Mouse (Mus musculus): ENCODE data around the gene Csmd2. TPM values are rescaled to one million over a fixed set of nuclear protein-coding genes. Genes with fewer than 3 reads are reported as not detected.
A peak's percentile ranks its signal among the peaks of the same experiment; 100 is the strongest.

The Csmd2 gene
- polyA plus RNA-seq, 1 experiment from 2014 or later, result 1.9 TPM

GRCm38 (mm10) chr4:128275586-128275985 is 287.9 kb downstream of the Csmd2 start:
- no peaks in the 10 kb centered on the region for H3K27me3 ChIP-seq (ENCODE audit: control insufficient read depth, insufficient read depth, low read length)
- H3K9me3 ChIP-seq (ENCODE audit: control insufficient read depth, low read length), result no peaks in the 10 kb centered on the region
- no peak overlapping the region for H3K4me2 ChIP-seq (replicated peaks; ENCODE audit: low read depth, low read length)
- H3K4me1 ChIP-seq (replicated peaks; ENCODE audit: control insufficient read depth, insufficient read depth, low read length), result no peaks in the 10 kb centered on the region
- DNase-seq (ENCODE audit: low spot score) (no peak), ATAC-seq (ENCODE audit: low FRiP score) (no peak)
- H3K4me3 ChIP-seq (ENCODE audit: low read depth, low read length), result no peak overlapping the region
- WGBS, result 75% methylated on average over 6 of the region's 6 CpGs
- H3K9ac ChIP-seq (ENCODE audit: low read depth, low read length), result no peak overlapping the region
- H3K27ac ChIP-seq (ENCODE audit: low read depth, low read length), result no peak overlapping the region
- H3K36me3 ChIP-seq (ENCODE audit: control insufficient read depth, insufficient read depth, low read length), result no peaks in the 10 kb centered on the region

DNA sequence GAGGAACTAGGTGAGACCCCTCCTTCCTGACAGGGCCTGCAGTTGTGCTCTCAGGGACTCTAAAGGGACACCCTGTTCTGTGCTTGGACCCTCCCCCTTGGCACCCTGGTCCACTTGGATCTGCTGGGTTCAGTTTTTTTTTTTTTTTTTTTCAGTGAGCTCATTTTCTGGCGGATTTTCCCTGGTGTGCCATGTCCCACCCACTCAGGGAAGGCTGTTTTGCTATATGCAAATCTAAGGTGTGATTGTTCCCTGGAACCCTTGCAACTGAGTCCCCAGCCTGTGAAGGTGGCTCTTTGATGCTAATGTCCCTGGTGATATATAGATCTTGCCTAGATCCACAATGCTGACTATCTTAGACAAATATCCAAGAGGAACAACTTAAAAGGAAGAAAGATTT is 297.4 kb downstream of the Csmd2 start:
- DNase-seq (ENCODE audit: low spot score) (no peak), ATAC-seq (ENCODE audit: low FRiP score) (no peak)
- Histone ChIP-seq H3K4me2 (replicated peaks; ENCODE audit: low read depth, low read length) (no peak overlapping the region), H3K27me3 (ENCODE audit: control insufficient read depth, insufficient read depth, low read length) (no peaks in the 10 kb centered on the region), H3K36me3 (ENCODE audit: control insufficient read depth, insufficient read depth, low read length) (no peaks in the 10 kb centered on the region), H3K27ac (ENCODE audit: low read depth, low read length) (no peak overlapping the region), H3K4me3 (ENCODE audit: low read depth, low read length) (no peak overlapping the region), H3K4me1 (replicated peaks; ENCODE audit: control insufficient read depth, insufficient read depth, low read length) (no peaks in the 10 kb centered on the region), H3K9ac (ENCODE audit: low read depth, low read length) (no peak overlapping the region), H3K9me3 (ENCODE audit: control insufficient read depth, low read length) (no peaks in the 10 kb centered on the region)
- 100% methylated on average over 1 of the region's 1 CpGs for WGBS

- Histone ChIP-seq H3K27ac (ENCODE audit: low read depth, low read length) (no peak overlapping the region), H3K9me3 (ENCODE audit: control insufficient read depth, low read length) (no peaks in the 10 kb centered on the region), H3K4me3 (ENCODE audit: low read depth, low read length) (no peak overlapping the region), H3K9ac (ENCODE audit: low read depth, low read length) (no peak overlapping the region), H3K27me3 (ENCODE audit: control insufficient read depth, insufficient read depth, low read length) (no peaks in the 10 kb centered on the region), H3K4me2 (replicated peaks; ENCODE audit: low read depth, low read length) (no peak overlapping the region), H3K36me3 (ENCODE audit: control insufficient read depth, insufficient read depth, low read length) (no peaks in the 10 kb centered on the region), H3K4me1 (replicated peaks; ENCODE audit: control insufficient read depth, insufficient read depth, low read length) (no peaks in the 10 kb centered on the region)
- ATAC-seq (ENCODE audit: low FRiP score) (no peak), DNase-seq (ENCODE audit: low spot score) (no peak)
- WGBS, result 73% methylated on average over 7 of the region's 7 CpGs
Measured at GRCm38 (mm10) chr4:128288095-128288494, 300.4 kb downstream of the Csmd2 start.

DNA sequence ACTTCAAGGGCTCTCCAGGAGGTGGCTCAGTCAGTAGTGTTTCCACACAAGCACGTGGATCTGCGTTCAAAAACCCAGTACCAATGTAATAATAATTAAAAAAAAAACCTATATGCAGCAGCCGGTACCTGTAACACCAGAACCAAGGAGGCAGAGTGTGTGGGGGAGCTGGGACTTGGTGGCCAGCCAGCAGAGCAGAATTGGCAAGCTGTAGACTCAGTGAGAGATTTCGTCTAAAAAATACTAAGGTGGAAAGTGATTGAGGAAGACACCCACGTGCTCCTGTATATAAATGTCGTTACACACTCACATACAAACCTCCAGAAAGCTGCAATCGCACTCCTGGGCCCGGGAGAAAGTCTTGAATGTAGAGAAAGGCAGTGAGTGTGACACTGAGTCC is 316.4 kb downstream of the Csmd2 start:
- Histone ChIP-seq H3K4me3 (ENCODE audit: low read depth, low read length) (no peak overlapping the region), H3K9me3 (ENCODE audit: control insufficient read depth, low read length) (no peaks in the 10 kb centered on the region), H3K9ac (ENCODE audit: low read depth, low read length) (no peak overlapping the region), H3K27me3 (ENCODE audit: control insufficient read depth, insufficient read depth, low read length) (no peaks in the 10 kb centered on the region), H3K4me2 (replicated peaks; ENCODE audit: low read depth, low read length) (no peak overlapping the region), H3K27ac (ENCODE audit: low read depth, low read length) (no peak overlapping the region), H3K36me3 (ENCODE audit: control insufficient read depth, insufficient read depth, low read length) (no peaks in the 10 kb centered on the region), H3K4me1 (replicated peaks; ENCODE audit: control insufficient read depth, insufficient read depth, low read length) (no peaks in the 10 kb centered on the region)
- ATAC-seq (ENCODE audit: low FRiP score), result no peak
- DNase-seq (ENCODE audit: low spot score), result no peak
- WGBS, result 82% methylated on average over 8 of the region's 8 CpGs

DNA sequence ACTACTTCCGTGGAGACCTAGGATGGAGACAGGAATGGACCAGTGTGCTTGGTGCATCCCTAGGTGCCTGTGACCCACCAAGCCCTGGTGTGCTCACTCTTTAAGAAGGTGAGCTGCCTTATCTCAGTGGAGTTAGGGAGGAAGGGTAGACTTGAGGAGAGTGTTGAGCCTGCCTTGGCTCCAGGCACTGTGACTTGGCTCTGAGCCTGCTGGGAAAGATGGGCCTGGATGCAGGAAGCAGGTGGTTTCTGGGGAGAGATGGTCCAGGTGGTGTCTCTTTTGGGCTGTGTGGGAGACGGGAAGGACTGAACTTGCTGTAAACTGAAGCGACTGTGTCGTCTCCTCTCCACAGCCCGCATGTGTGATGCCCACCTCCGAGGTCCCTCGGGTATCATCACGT is 318.4 kb downstream of the Csmd2 start:
- no peak overlapping the region for H3K27ac ChIP-seq (ENCODE audit: low read depth, low read length)
- H3K36me3 ChIP-seq (ENCODE audit: control insufficient read depth, insufficient read depth, low read length), result no peaks in the 10 kb centered on the region
- DNase-seq (ENCODE audit: low spot score) (no peak), ATAC-seq (ENCODE audit: low FRiP score) (no peak)
- H3K4me3 ChIP-seq (ENCODE audit: low read depth, low read length), result no peak overlapping the region
- no peak overlapping the region for H3K9ac ChIP-seq (ENCODE audit: low read depth, low read length)
- no peaks in the 10 kb centered on the region for H3K9me3 ChIP-seq (ENCODE audit: control insufficient read depth, low read length)
- no peak overlapping the region for H3K4me2 ChIP-seq (replicated peaks; ENCODE audit: low read depth, low read length)
- H3K27me3 ChIP-seq (ENCODE audit: control insufficient read depth, insufficient read depth, low read length), result no peaks in the 10 kb centered on the region
- H3K4me1 ChIP-seq (replicated peaks; ENCODE audit: control insufficient read depth, insufficient read depth, low read length), result no peaks in the 10 kb centered on the region
- 93% methylated on average over 8 of the region's 8 CpGs for WGBS

GRCm38 (mm10) chr4:128315328-128315727 is 327.7 kb downstream of the Csmd2 start:
- Histone ChIP-seq H3K36me3 (ENCODE audit: control insufficient read depth, insufficient read depth, low read length) (no peaks in the 10 kb centered on the region), H3K4me2 (replicated peaks; ENCODE audit: low read depth, low read length) (no peak overlapping the region), H3K9ac (ENCODE audit: low read depth, low read length) (no peak overlapping the region), H3K27me3 (ENCODE audit: control insufficient read depth, insufficient read depth, low read length) (no peaks in the 10 kb centered on the region), H3K9me3 (ENCODE audit: control insufficient read depth, low read length) (no peaks in the 10 kb centered on the region), H3K4me3 (ENCODE audit: low read depth, low read length) (no peak overlapping the region), H3K4me1 (replicated peaks; ENCODE audit: control insufficient read depth, insufficient read depth, low read length) (no peaks in the 10 kb centered on the region), H3K27ac (ENCODE audit: low read depth, low read length) (no peak overlapping the region)
- ATAC-seq (ENCODE audit: low FRiP score), result no peak
- 85% methylated on average over 5 of the region's 5 CpGs for WGBS
- DNase-seq (ENCODE audit: low spot score), result no peak

GRCm38 (mm10) chr4:128317951-128318350 is 330.3 kb downstream of the Csmd2 start:
- DNase-seq (ENCODE audit: low spot score) (peak; percentile 25), ATAC-seq (ENCODE audit: low FRiP score) (no peak)
- no peaks in the 10 kb centered on the region for H3K9me3 ChIP-seq (ENCODE audit: control insufficient read depth, low read length)
- whole genome bisulfite sequencing, result 90% methylated on average over 4 of the region's 4 CpGs
- H3K27me3 ChIP-seq (ENCODE audit: control insufficient read depth, insufficient read depth, low read length), result no peaks in the 10 kb centered on the region
- no peak overlapping the region for H3K27ac ChIP-seq (ENCODE audit: low read depth, low read length)
- no peak overlapping the region for H3K9ac ChIP-seq (ENCODE audit: low read depth, low read length)
- H3K4me1 ChIP-seq (replicated peaks; ENCODE audit: control insufficient read depth, insufficient read depth, low read length), result no peaks in the 10 kb centered on the region
- H3K36me3 ChIP-seq (ENCODE audit: control insufficient read depth, insufficient read depth, low read length), result no peaks in the 10 kb centered on the region
- H3K4me2 ChIP-seq (replicated peaks; ENCODE audit: low read depth, low read length), result no peak overlapping the region
- H3K4me3 ChIP-seq (ENCODE audit: low read depth, low read length), result no peak overlapping the region

DNA sequence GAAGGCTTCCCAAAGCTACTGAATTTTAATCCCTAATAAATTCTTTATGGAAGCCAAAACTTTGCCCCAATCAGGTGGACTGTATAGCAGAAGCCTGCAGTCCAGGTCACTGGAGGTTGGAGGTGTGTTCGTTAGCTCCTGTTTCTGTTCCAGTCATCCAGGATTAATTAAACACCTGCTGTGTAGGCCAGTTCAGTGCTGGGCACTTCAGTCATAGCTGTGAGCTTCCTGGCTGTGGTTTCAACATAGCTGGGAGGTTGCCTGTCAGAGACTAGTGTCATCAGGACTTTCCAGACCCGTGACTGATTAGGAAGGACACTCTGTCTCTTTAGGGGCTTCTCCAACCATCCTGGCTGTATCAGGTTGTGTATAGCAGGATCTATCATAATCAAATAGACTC is 337.9 kb downstream of the Csmd2 start:
- no peak overlapping the region for H3K4me3 ChIP-seq (ENCODE audit: low read depth, low read length)
- no peaks in the 10 kb centered on the region for H3K27me3 ChIP-seq (ENCODE audit: control insufficient read depth, insufficient read depth, low read length)
- no peak for ATAC-seq (ENCODE audit: low FRiP score)
- no peak overlapping the region for H3K27ac ChIP-seq (ENCODE audit: low read depth, low read length)
- no peak for DNase-seq (ENCODE audit: low spot score)
- H3K4me1 ChIP-seq (replicated peaks; ENCODE audit: control insufficient read depth, insufficient read depth, low read length), result no peaks in the 10 kb centered on the region
- H3K9me3 ChIP-seq (ENCODE audit: control insufficient read depth, low read length), result no peaks in the 10 kb centered on the region
- H3K36me3 ChIP-seq (ENCODE audit: control insufficient read depth, insufficient read depth, low read length), result no peaks in the 10 kb centered on the region
- no peak overlapping the region for H3K4me2 ChIP-seq (replicated peaks; ENCODE audit: low read depth, low read length)
- WGBS, result 72% methylated on average over 2 of the region's 2 CpGs
- no peak overlapping the region for H3K9ac ChIP-seq (ENCODE audit: low read depth, low read length)

GRCm38 (mm10) chr4:128326755-128327154 is 339.1 kb downstream of the Csmd2 start:
- no peaks in the 10 kb centered on the region for H3K27me3 ChIP-seq (ENCODE audit: control insufficient read depth, insufficient read depth, low read length)
- no peaks in the 10 kb centered on the region for H3K9me3 ChIP-seq (ENCODE audit: control insufficient read depth, low read length)
- H3K36me3 ChIP-seq (ENCODE audit: control insufficient read depth, insufficient read depth, low read length), result no peaks in the 10 kb centered on the region
- no peaks in the 10 kb centered on the region for H3K4me1 ChIP-seq (replicated peaks; ENCODE audit: control insufficient read depth, insufficient read depth, low read length)
- H3K9ac ChIP-seq (ENCODE audit: low read depth, low read length), result no peak overlapping the region
- no peak overlapping the region for H3K27ac ChIP-seq (ENCODE audit: low read depth, low read length)
- no peak overlapping the region for H3K4me3 ChIP-seq (ENCODE audit: low read depth, low read length)
- no peak for ATAC-seq (ENCODE audit: low FRiP score)
- no peak overlapping the region for H3K4me2 ChIP-seq (replicated peaks; ENCODE audit: low read depth, low read length)
- 90% methylated on average over 4 of the region's 4 CpGs for WGBS
- DNase-seq (ENCODE audit: low spot score), result no peak
